Mouse (Mus musculus): ENCODE data around the gene Parva.

DNA sequence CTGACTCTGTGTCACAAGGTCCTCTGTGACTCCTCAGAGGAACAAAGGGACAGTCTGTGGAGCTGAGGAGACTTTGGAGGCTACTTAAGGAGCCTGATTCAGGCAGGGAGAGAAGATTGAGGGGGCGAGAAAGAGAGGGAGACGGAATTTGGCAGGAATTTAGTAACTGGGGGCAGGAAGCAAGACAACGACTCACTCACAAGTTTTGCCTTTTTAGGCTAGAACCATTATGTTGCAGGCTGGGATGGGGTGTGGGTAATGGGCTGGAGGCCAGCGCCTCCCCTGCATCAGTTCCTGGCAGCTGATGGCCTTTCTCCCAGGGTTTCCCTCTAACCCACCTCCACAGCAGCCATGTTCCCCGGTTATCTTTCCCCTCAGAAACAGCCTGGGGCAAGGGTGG lies 48.8 kb upstream of the Parva start:
- TF ChIP-seq EP300 (IDR thresholded peaks at IDR 0.05; ENCODE audit: low read depth), result no peak
- no peak for TF ChIP-seq CTCF (IDR thresholded peaks at IDR 0.05; ENCODE audit: low read depth)
